Mouse (Mus musculus): Measurements from ENCODE around the gene Wdr37. TPM values are rescaled to one million over a fixed set of nuclear protein-coding genes. Genes with fewer than 3 reads are reported as not detected.

Gene Wdr37
- polyA plus RNA-seq, 1 experiment from 2014 or later: 15.0 TPM

DNA sequence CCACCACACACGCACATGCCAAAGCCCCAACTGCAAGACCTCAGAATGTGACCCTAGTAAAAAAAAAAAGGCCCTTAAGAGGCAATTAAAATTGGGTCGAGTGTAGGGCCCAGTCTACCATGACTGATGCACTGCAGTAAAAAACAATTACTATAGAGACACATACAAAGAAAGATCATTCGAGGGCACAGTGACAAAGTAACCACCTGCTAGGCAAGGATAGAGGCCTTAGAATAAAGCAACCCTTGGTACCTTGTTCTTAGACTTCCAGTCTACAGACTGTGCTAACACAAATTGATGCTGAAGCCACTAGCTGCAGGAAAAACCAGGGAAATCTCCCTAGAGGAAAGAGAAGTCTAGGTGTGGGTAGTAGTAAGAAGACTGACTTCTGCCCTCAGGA lies 33.3 kb downstream of the Wdr37 start:
- Histone ChIP-seq H3K9ac (replicated peaks; ENCODE audit: low read depth) (no peak overlapping the region), H3K9me3 (ENCODE audit: low read length) (no peaks in the 10 kb centered on the region), H3K4me2 (replicated peaks; ENCODE audit: low read depth, low read length) (no peak overlapping the region), H3K36me3 (ENCODE audit: insufficient read depth, low read length) (peaks cover 31% of the 10 kb centered on the region), H3K4me1 (ENCODE audit: insufficient read depth, low read depth, low read length) (0 out of 2 replicates have a peak, but pooled peaks cover 5% of the 10 kb centered on the region), H3K27ac (ENCODE audit: low read length) (no peak overlapping the region), H3K4me3 (ENCODE audit: low read depth, low read length) (no peak overlapping the region), H3K27me3 (replicated peaks; ENCODE audit: insufficient read depth, low read length) (no peaks in the 10 kb centered on the region)
- no peak for DNase-seq (ENCODE audit: low spot score)
- TF ChIP-seq CTCF (IDR thresholded peaks at IDR 0.05): no peak
- no peak for TF ChIP-seq EP300 (IDR thresholded peaks at IDR 0.05)
- ATAC-seq: no peak
- WGBS: 71% methylated on average over 3 of the region's 3 CpGs

GRCm38 (mm10) chr13:8834573-8834972 lies 37.1 kb downstream of the Wdr37 start:
- Histone ChIP-seq H3K9me3 (ENCODE audit: low read length) (no peaks in the 10 kb centered on the region), H3K36me3 (ENCODE audit: insufficient read depth, low read length) (peaks cover 31% of the 10 kb centered on the region), H3K4me1 (ENCODE audit: insufficient read depth, low read depth, low read length) (0 out of 2 replicates have a peak, but pooled peaks cover 3% of the 10 kb centered on the region), H3K9ac (replicated peaks; ENCODE audit: low read depth) (no peak overlapping the region), H3K4me3 (ENCODE audit: low read depth, low read length) (no peak overlapping the region), H3K27me3 (replicated peaks; ENCODE audit: insufficient read depth, low read length) (no peaks in the 10 kb centered on the region), H3K27ac (ENCODE audit: low read length) (no peak overlapping the region), H3K4me2 (replicated peaks; ENCODE audit: low read depth, low read length) (no peak overlapping the region)
- TF ChIP-seq CTCF (IDR thresholded peaks at IDR 0.05) (no peak), EP300 (IDR thresholded peaks at IDR 0.05) (no peak)
- no peak for DNase-seq (ENCODE audit: low spot score)
- no peak for ATAC-seq
- WGBS: 91% methylated on average over 5 of the region's 5 CpGs

DNA sequence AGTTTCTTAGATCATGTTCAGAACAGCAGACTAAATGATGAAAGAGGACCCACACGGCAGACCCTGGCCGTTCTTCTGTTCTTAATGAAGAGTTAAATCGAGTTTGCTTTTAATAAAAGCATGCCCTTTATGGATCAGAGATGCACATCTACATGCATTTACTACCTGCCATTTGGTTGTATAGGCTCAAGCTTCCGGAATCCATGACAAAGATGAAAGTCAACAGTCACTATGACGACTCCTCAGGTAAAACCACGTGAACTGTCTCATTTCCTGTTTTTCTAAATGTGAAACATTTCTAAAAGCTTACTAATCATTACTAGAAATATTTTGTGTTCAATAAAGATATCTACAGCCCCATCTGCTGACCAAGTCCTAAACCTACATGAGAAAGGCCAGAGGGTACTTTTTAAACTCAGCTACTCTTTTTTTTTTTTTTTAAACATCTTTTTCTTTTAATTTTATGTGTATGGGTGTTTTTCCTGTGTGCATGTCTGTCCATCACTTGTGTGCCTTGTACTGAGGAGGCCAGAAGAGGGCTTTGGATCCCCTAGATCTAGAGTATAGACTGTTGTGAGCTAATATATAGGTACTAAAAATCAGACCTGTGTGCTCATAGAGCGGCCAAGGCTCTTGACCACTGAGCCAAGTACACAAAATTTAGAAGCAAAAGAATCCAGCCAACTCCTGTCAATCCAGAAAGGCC lies 40.0 kb downstream of the Wdr37 start:
- WGBS: 73% methylated on average over 7 of the region's 7 CpGs
- Histone ChIP-seq H3K9ac (replicated peaks; ENCODE audit: low read depth) (no peak overlapping the region), H3K4me2 (replicated peaks; ENCODE audit: low read depth, low read length) (no peak overlapping the region), H3K27ac (ENCODE audit: low read length) (no peak overlapping the region), H3K4me3 (ENCODE audit: low read depth, low read length) (no peak overlapping the region), H3K9me3 (ENCODE audit: low read length) (no peaks in the 10 kb centered on the region), H3K36me3 (ENCODE audit: insufficient read depth, low read length) (peaks cover 22% of the 10 kb centered on the region), H3K4me1 (ENCODE audit: insufficient read depth, low read depth, low read length) (no peaks in the 10 kb centered on the region), H3K27me3 (replicated peaks; ENCODE audit: insufficient read depth, low read length) (no peaks in the 10 kb centered on the region)
- TF ChIP-seq CTCF (IDR thresholded peaks at IDR 0.05): 0 out of 2 replicates have a peak, but pooled peaks have one; percentile 11
- TF ChIP-seq EP300 (IDR thresholded peaks at IDR 0.05): no peak
- DNase-seq (ENCODE audit: low spot score): no peak
- ATAC-seq: no peak

DNA sequence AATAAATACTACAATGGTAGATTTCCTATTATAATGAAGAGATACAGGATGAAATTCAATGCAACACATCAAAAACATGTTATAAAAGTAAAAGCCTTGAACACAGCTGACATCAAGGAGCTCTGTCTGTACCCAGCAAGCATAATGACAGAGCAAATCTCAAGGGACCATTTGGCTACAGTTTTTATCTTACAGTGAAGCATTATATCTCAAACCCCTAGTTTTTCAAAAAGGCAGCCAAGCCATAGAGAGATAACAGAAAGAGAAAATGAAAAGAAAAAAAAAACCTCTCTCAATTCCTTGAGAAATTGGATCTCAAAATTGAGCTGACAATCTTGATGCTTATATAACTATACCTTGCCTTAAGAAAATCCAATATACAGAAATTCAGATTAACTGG lies 41.0 kb downstream of the Wdr37 start:
- Histone ChIP-seq H3K4me2 (replicated peaks; ENCODE audit: low read depth, low read length) (no peak overlapping the region), H3K9me3 (ENCODE audit: low read length) (no peaks in the 10 kb centered on the region), H3K27me3 (replicated peaks; ENCODE audit: insufficient read depth, low read length) (no peaks in the 10 kb centered on the region), H3K4me3 (ENCODE audit: low read depth, low read length) (no peak overlapping the region), H3K36me3 (ENCODE audit: insufficient read depth, low read length) (peaks cover 14% of the 10 kb centered on the region), H3K4me1 (ENCODE audit: insufficient read depth, low read depth, low read length) (no peaks in the 10 kb centered on the region), H3K27ac (ENCODE audit: low read length) (no peak overlapping the region), H3K9ac (replicated peaks; ENCODE audit: low read depth) (no peak overlapping the region)
- DNase-seq (ENCODE audit: low spot score) (no peak), ATAC-seq (no peak)
- TF ChIP-seq CTCF (IDR thresholded peaks at IDR 0.05) (no peak), EP300 (IDR thresholded peaks at IDR 0.05) (no peak)

DNA sequence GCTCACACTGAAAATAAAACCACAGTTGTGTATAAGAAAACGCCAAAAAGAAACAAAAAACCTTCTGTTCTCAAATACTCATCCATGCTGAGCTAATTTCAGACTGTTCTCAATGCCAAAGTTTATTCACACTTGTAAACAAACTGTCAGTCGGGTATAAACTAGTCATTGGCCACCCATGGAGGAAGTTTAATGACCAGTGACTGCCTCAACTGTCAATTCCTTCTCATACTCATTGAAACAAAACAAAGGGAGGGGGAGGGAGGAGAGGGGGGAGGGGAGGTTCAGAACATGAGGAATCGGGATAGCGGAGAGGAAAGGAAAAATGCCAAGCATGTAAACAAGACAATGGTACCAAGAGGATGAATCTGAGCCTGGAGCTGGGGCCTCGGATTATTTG lies 41.9 kb downstream of the Wdr37 start:
- H3K27ac ChIP-seq (ENCODE audit: low read length): no peak overlapping the region
- peak; percentile 54 for ATAC-seq
- 31% methylated on average over 5 of the region's 5 CpGs for WGBS

GRCm38 (mm10) chr13:8828946-8829345 lies 42.8 kb downstream of the Wdr37 start:
- Histone ChIP-seq H3K36me3 (ENCODE audit: insufficient read depth, low read length) (peaks cover 2% of the 10 kb centered on the region; the same call in 1 of the 2 replicates), H3K4me3 (ENCODE audit: low read depth, low read length) (no peak overlapping the region), H3K4me1 (ENCODE audit: insufficient read depth, low read depth, low read length) (no peaks in the 10 kb centered on the region), H3K27me3 (replicated peaks; ENCODE audit: insufficient read depth, low read length) (no peaks in the 10 kb centered on the region), H3K27ac (ENCODE audit: low read length) (no peak overlapping the region), H3K9me3 (ENCODE audit: low read length) (no peaks in the 10 kb centered on the region), H3K9ac (replicated peaks; ENCODE audit: low read depth) (no peak overlapping the region), H3K4me2 (replicated peaks; ENCODE audit: low read depth, low read length) (no peak overlapping the region)
- DNase-seq (ENCODE audit: low spot score): no peak
- 90% methylated on average over 1 of the region's 1 CpGs for WGBS
- ATAC-seq: no peak
- TF ChIP-seq CTCF (IDR thresholded peaks at IDR 0.05): no peak

More for the DNA sequence above, 41.9 kb downstream of the Wdr37 start:
- Histone ChIP-seq H3K4me2 (replicated peaks; ENCODE audit: low read depth, low read length) (no peak overlapping the region; the same call in 1 of the 2 replicates), H3K9ac (replicated peaks; ENCODE audit: low read depth) (no peak overlapping the region), H3K4me1 (ENCODE audit: insufficient read depth, low read depth, low read length) (no peaks in the 10 kb centered on the region), H3K36me3 (ENCODE audit: insufficient read depth, low read length) (peaks cover 11% of the 10 kb centered on the region), H3K9me3 (ENCODE audit: low read length) (no peaks in the 10 kb centered on the region), H3K4me3 (ENCODE audit: low read depth, low read length) (no peak overlapping the region), H3K27me3 (replicated peaks; ENCODE audit: insufficient read depth, low read length) (no peaks in the 10 kb centered on the region)
- no peak for TF ChIP-seq CTCF (IDR thresholded peaks at IDR 0.05)
- TF ChIP-seq EP300 (IDR thresholded peaks at IDR 0.05): peak; percentile 82
- DNase-seq (ENCODE audit: low spot score): peak; percentile 68

Measured in lung, postnatal 0 days (tissue).